Mouse (Mus musculus) stomach, postnatal 0 days (tissue): ENCODE measurements around the gene Agpat2. TPM values are rescaled to one million over a fixed set of nuclear protein-coding genes. Genes with fewer than 3 reads are reported as not detected.

Experiments used
- ATAC-seq: fragments of 200-750 bp; cut with Nextera tagmentation; 2 replicates; pipeline ENCODE4 v1.8.0; 2017; ENCODE audit not compliant: low FRiP score, low TSS enrichment
- DNase-seq: peaks from one replicate; pipeline ENCODE4 v3.0.0-alpha.2; 2016; ENCODE audit warnings: low spot score
- H3K27ac ChIP-seq: fragments of 300-500 bp; sonication (generic); replicated peaks from 2 replicates; pipeline ENCODE4 v1.5.1; 2014; ENCODE audit warnings: mild to moderate bottlenecking, control low read depth
- H3K27me3 ChIP-seq: fragments of 300-500 bp; sonication (generic); 2 replicates; pipeline ENCODE4 v1.6.1; 2014; ENCODE audit warnings: low read length; ENCODE audit not compliant: control insufficient read depth, insufficient read depth
- H3K36me3 ChIP-seq: fragments of 300-500 bp; sonication (generic); 2 replicates; pipeline ENCODE4 v1.6.1; 2014; ENCODE audit warnings: low read length, mixed read lengths; ENCODE audit not compliant: control insufficient read depth, insufficient read depth
- H3K4me1 ChIP-seq: fragments of 300-500 bp; sonication (generic); replicated peaks from 2 replicates; pipeline ENCODE4 v1.6.1; 2014; ENCODE audit warnings: antibody characterized with exemption; ENCODE audit not compliant: control insufficient read depth, insufficient read depth
- H3K4me2 ChIP-seq: fragments of 300-500 bp; sonication (generic); replicated peaks from 2 replicates; pipeline ENCODE4 v1.6.1; 2014; ENCODE audit warnings: low read depth, mild to moderate bottlenecking, control low read depth, moderate library complexity
- H3K4me3 ChIP-seq: fragments of 300-500 bp; sonication (generic); 2 replicates; pipeline ENCODE4 v1.5.1; 2014; ENCODE audit warnings: low read depth, low read length, control low read depth
- H3K9ac ChIP-seq: fragments of 300-500 bp; sonication (generic); 2 replicates; pipeline ENCODE4 v1.6.1; 2014; ENCODE audit warnings: mild to moderate bottlenecking, low read length, control low read depth, mixed read lengths
- H3K9me3 ChIP-seq: fragments of 300-500 bp; sonication (generic); 2 replicates; pipeline ENCODE4 v1.6.1; 2016; ENCODE audit warnings: low read length; ENCODE audit not compliant: control insufficient read depth
- CTCF ChIP-seq: IDR thresholded peaks from 2 replicates; pipeline ENCODE4 v1.5.1; 2016; ENCODE audit warnings: antibody characterized with exemption, low read depth, mild to moderate bottlenecking, moderate library complexity
- EP300 ChIP-seq: optimal IDR thresholded peaks from 2 replicates; pipeline ENCODE3; 2016; ENCODE audit warnings: antibody characterized with exemption
- WGBS: fragments of 180-500 bp; shearing (Covaris S2); extraction: QIAGEN DNeasy Blood & Tissue Kit; methylation state at CpG from one replicate; pipeline ENCODE4 v1.1.7; 2014; 5-methylcytosine and 5-hydroxymethylcytosine counted together
- polyA plus RNA-seq: library from polyadenylated mRNA; unstranded; fragments of >200 nt; fragmentation: Nextera tagmentation; extraction: Ambion mirVana; gene quantifications from 2 replicates; pipeline ENCODE4 v1.2.1, GENCODE M21; 2015

Agpat2 gene
- polyA plus RNA-seq, 1 experiment from 2014 or later = 109 TPM

DNA sequence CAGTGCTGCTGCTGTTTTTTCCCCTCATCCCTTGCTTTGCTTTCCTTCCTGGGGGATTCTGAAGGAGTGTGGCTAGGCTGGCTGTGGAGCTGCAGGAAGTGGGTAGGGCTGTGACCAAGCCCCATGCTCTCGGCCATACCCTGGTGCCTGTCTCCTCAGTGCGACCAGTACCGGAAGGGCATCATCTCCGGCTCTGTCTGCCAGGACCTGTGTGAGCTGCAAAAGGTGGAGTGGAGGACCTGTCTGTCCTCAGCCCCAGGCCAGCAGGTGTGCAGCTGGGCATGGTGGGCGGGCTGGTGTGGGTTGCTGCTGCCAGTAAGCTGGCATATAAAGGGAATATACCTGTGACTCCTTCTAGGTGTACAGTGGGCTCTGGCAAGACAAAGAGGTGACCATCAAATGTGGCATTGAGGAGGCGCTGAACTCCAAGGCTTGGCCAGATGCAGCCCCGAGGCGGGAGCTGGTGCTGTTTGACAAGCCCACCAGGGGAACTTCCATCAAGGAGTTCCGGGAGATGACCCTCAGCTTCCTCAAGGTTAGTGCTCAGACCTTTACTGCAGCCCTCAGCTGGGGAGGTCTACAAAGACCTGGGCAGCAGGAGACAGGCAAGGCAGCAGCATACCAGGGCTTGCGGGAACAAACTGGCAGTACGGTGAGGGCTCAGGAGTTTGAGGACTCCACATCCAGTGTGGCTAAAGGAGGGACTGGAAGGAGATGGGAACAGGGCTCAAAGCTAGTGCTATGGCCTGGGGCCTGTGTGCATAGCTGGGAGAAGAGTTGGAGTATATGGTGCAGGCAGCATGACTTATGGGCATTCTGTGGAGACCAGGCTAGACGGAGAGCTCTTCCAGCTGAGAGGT, 30.6 kb upstream of the Agpat2 start:
- peaks cover 6% of the 10 kb centered on the region; the same call in 1 of the 2 replicates for H3K4me1 ChIP-seq
- H3K9me3 ChIP-seq = no peaks in the 10 kb centered on the region
- H3K9ac ChIP-seq = no peak overlapping the region
- DNase-seq (no peak), ATAC-seq (no peak)
- TF ChIP-seq CTCF = no peak
- no peak for TF ChIP-seq EP300
- peaks cover 18% of the 10 kb centered on the region for H3K36me3 ChIP-seq
- WGBS = 58% methylated on average over 12 of the region's 12 CpGs
- H3K27me3 ChIP-seq = no peaks in the 10 kb centered on the region
- H3K4me2 ChIP-seq = no peak overlapping the region
- no peak overlapping the region for H3K27ac ChIP-seq
- no peak overlapping the region for H3K4me3 ChIP-seq

DNA sequence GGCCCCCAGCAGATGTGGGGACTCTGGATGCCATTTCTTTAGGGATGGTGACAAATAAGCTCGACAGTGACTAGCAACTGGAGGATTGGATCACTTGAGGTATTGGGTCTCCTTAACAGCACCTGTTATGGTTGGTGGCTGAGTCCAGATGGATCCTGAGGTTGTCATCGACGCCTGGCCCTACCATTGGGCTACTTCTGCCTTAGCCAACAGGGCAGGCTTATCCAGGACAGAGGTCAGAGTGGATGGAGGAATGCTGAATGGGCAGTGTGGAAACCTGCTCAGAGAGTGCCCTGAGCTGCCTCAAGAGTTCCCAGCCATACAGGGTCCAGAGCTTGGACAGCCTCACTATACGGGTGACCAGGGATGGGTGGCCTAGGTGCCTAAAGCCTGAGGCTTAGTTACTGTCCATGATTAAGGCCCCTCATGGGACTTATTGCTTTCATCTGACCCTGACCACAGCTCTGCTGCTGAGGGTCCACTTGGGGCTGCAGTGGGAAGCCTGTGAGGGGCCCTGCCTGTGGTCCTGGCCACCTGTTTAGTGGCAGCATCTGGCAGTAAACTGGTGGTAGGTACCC, 29.8 kb upstream of the Agpat2 start:
- Histone ChIP-seq H3K4me3 (no peak overlapping the region), H3K4me1 (0 out of 2 replicates have a peak, but pooled peaks cover 6% of the 10 kb centered on the region), H3K27me3 (no peaks in the 10 kb centered on the region), H3K9ac (no peak overlapping the region), H3K9me3 (no peaks in the 10 kb centered on the region), H3K27ac (no peak overlapping the region), H3K36me3 (peaks cover 18% of the 10 kb centered on the region), H3K4me2 (no peak overlapping the region)
- ATAC-seq (no peak), DNase-seq (no peak)
- TF ChIP-seq EP300 (no peak), CTCF (no peak)
- WGBS = 67% methylated on average over 4 of the region's 4 CpGs

DNA sequence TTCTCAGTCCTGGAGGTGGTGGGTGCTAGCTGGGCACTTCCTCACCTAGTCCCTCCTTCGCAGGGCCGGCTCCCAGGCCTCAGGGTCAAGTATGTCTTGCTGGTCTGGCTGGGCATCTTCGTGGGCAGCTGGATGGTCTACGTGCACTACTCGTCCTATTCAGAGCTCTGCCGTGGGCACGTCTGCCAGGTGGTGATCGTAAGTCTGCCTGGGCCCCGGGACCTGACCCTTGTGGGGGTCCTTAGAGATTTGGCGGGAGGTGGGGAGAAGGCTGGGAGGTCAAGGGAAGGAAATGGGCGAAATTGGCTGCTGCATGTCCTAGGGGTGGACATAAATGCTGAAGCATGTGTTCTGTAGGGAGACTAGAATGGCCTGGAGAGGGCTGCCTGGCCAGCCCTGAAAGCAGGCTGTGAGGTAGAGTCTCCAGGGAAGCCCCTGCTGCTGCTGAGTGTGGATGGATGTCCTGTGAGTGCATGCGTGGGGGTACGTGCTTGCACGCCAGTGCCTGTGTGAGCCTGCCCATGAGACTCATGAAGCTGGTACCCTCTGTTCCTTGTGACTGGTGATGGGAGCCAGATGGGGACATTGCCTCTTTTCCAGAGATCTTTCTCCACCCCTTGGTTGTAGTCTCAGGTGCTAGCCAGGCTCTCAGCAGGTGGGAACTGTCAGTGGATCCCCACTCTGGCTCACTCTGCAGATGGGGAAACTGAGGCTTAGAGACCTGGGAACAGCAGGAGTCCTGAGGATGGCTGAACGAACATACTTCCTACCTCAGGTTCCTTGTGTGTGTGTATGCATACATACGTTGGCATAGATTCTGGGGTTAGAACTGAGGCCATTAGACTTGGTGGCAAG, 28.6 kb upstream of the Agpat2 start:
- TF ChIP-seq CTCF (no peak), EP300 (no peak)
- Histone ChIP-seq H3K27me3 (no peaks in the 10 kb centered on the region), H3K9me3 (no peaks in the 10 kb centered on the region), H3K27ac (no peak overlapping the region), H3K4me3 (no peak overlapping the region), H3K4me1 (peaks cover 2% of the 10 kb centered on the region; the same call in 1 of the 2 replicates), H3K36me3 (peaks cover 17% of the 10 kb centered on the region), H3K4me2 (no peak overlapping the region), H3K9ac (no peak overlapping the region)
- DNase-seq = no peak
- WGBS = 69% methylated on average over 16 of the region's 16 CpGs
- no peak for ATAC-seq

DNA sequence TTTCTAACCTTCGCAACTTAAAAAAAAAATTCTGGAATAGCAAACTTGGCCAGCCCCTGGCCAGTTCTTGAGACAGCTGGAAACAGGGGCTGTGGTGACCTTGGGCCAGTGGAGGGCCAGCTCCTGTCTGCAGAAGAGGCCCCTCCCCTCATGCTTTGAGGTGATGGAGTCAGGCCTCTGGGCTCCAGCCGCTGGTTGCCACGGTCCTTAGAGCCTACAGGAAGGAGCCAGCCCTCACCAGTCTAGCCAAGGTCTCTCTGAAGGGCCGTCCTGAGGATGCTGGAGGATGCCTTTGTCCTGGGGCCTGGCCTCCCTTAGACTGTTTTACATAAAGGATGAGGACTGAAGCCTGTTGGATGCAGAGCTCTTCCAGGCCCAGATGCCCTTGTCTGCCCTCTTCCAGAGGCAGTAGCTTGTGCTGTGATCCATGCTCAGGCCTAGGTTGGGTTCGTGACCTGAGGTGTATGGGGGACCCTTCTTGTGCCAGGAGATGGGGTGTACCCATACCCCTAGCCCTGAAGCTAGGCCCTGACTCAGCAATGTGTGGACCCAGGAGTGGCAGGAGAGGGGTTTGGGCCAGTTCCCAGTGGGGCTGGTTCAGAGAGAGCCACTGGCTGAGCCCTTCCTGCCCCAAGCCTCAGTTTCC, 24.7 kb upstream of the Agpat2 start:
- no peaks in the 10 kb centered on the region for H3K9me3 ChIP-seq
- DNase-seq (no peak), ATAC-seq (peak; percentile 28)
- no peaks in the 10 kb centered on the region for H3K36me3 ChIP-seq
- WGBS = 30% methylated on average over 5 of the region's 5 CpGs
- TF ChIP-seq CTCF (no peak), EP300 (no peak)
- H3K27me3 ChIP-seq = no peaks in the 10 kb centered on the region
- no peaks in the 10 kb centered on the region; the same call in 1 of the 2 replicates for H3K4me1 ChIP-seq
- H3K9ac ChIP-seq = peak overlapping the region; percentile 73
- H3K4me3 ChIP-seq = peak overlapping the region; percentile 64
- H3K27ac ChIP-seq = no peak overlapping the region
- peak overlapping the region; percentile 93 for H3K4me2 ChIP-seq

DNA sequence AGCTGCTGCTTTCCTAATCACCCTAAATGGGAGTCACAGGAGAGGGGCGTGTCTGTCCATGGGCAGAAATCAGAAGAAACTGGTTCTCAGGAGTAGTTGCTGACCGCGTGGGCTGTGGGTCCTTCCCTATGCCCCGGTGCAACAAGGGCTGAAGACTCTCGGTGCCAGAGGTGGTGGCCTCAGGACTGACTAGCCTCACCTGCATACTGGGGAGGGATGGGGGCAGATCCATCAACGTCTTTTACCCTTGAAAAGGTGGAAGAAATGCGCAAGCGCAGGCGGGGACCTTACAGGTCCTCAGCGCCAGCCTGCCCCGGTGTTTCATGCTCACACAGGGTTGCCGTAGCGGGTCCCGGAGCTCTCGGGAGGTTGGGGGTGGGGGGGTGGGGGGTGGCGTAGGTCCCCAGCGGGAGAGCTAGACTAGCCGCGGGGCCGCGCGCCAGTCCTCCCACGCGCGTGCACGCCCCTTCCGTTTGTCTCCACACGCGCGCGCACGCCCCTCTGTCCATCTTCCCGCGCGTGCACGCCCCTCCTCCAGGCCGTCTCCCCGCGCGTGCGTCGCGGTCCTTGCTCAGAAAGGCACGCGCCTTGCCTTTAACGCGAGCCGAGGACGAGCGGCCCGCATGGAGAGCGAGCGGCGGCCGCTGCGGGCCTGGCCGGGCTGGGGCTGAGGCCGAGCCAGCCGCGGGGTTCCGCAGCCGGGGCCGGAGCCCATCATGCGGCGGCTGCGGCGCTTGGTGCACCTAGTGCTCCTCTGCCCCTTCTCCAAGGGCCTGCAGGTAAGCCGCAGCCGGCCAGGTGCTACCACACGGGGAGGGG, 23.9 kb upstream of the Agpat2 start, which contains the start of gene Fam69b:
TSS of gene Fam69b (plus strand) at position 537 of the 819 bp plus-strand sequence.
- H3K27ac ChIP-seq = no peak within 1 kb of the TSS
- no peaks in the 10 kb centered on the region for H3K36me3 ChIP-seq
- no peaks in the 10 kb centered on the region for H3K9me3 ChIP-seq
- H3K4me2 ChIP-seq = peak within 1 kb of the TSS; percentile 93
- H3K27me3 ChIP-seq = no peaks in the 10 kb centered on the region
- peak within 1 kb of the TSS; percentile 64 for H3K4me3 ChIP-seq
- H3K9ac ChIP-seq = peak within 1 kb of the TSS; percentile 73
- WGBS = under 1% methylated on average over 57 of the region's 70 CpGs
- TF ChIP-seq CTCF = no peak
- no peaks in the 10 kb centered on the region; the same call in 1 of the 2 replicates for H3K4me1 ChIP-seq
- peak; percentile 71 for DNase-seq
- ATAC-seq = peak; percentile 58
